Mouse (Mus musculus) thymus, adult 2 months (tissue): ENCODE measurements around the gene Agpat2.

Experiments used
- CTCF ChIP-seq: fragments of 200-500 bp; IDR thresholded peaks from 2 replicates; pipeline ENCODE4 v1.5.1; 2012; ENCODE audit warnings: mild to moderate bottlenecking, control low read depth, low read length, moderate library complexity, borderline replicate concordance; ENCODE audit not compliant: control insufficient read depth, poor library complexity, insufficient read depth; ENCODE audit errors: extremely low read depth
- POLR2A ChIP-seq: fragments of 200-500 bp; IDR thresholded peaks from 2 replicates; pipeline ENCODE4 v1.6.1; 2012; ENCODE audit warnings: mild to moderate bottlenecking, low read length, control low read depth, moderate library complexity; ENCODE audit not compliant: control insufficient read depth, poor library complexity, insufficient read depth; ENCODE audit errors: extremely low read depth

- TF ChIP-seq CTCF, result 0 out of 2 replicates have a peak, but pooled peaks have one; percentile 29
- no peak for TF ChIP-seq POLR2A
Measured at GRCm38 (mm10) chr2:26586294-26587043, 17.7 kb downstream of the Agpat2 start, which contains the start of gene Gm20532.
